Mouse (Mus musculus) C2C12 (cell line): ENCODE data around the gene Ccz1. TPM values are rescaled to one million over a fixed set of nuclear protein-coding genes. Genes with fewer than 3 reads are reported as not detected.
A peak's percentile ranks its signal among the peaks of the same experiment; 100 is the strongest.

Experiments
- H3K27me3 ChIP-seq: one replicate; pipeline ENCODE4 v1.6.1; 2011; ENCODE audit not compliant: control insufficient read depth, insufficient read depth, insufficient read length
- H3K36me3 ChIP-seq: one replicate; pipeline ENCODE4 v1.6.1; 2011; ENCODE audit not compliant: control insufficient read depth, insufficient read depth
- H3K4me3 ChIP-seq: one replicate; pipeline ENCODE4 v1.5.1; 2011; ENCODE audit warnings: mild to moderate bottlenecking, control low read depth; ENCODE audit not compliant: poor library complexity, insufficient read depth, severe bottlenecking
- H3K79me2 ChIP-seq: one replicate; pipeline ENCODE4 v1.6.1; 2011; ENCODE audit not compliant: control insufficient read depth, insufficient read depth
- H3K79me3 ChIP-seq: one replicate; pipeline ENCODE4 v1.6.1; 2011; ENCODE audit warnings: low read depth, control low read depth
- H3ac ChIP-seq: one replicate; pipeline ENCODE3; 2011; ENCODE audit warnings: low read depth; ENCODE audit not compliant: control insufficient read depth, insufficient read length
- CEBPB ChIP-seq: IDR thresholded peaks from one replicate; pipeline ENCODE4 v1.6.1; 2011; ENCODE audit warnings: low read depth, mild to moderate bottlenecking, control low read depth, moderate library complexity
- CTCF ChIP-seq: IDR thresholded peaks from one replicate; pipeline ENCODE4 v1.5.1; 2011; ENCODE audit not compliant: control insufficient read depth, insufficient read depth, insufficient read length
- FOSL1 ChIP-seq: IDR thresholded peaks from one replicate; pipeline ENCODE4 v1.8.0; 2011; ENCODE audit warnings: mild to moderate bottlenecking, low read length; ENCODE audit not compliant: poor library complexity, insufficient read depth, severe bottlenecking
- MAX ChIP-seq: IDR thresholded peaks from one replicate; pipeline ENCODE4 v1.6.1; 2011; ENCODE audit warnings: mild to moderate bottlenecking, control low read depth
- MYOD1 ChIP-seq: IDR thresholded peaks from one replicate; pipeline ENCODE4 v1.6.1; 2011; ENCODE audit warnings: low read depth; ENCODE audit not compliant: control insufficient read depth, insufficient read length
- MYOG ChIP-seq: IDR thresholded peaks from one replicate; pipeline ENCODE4 v1.6.1; 2011; ENCODE audit not compliant: control insufficient read depth, insufficient read length; ENCODE audit errors: extremely low read depth
- USF1 ChIP-seq: IDR thresholded peaks from one replicate; pipeline ENCODE4 v1.6.1; 2011; ENCODE audit warnings: low read depth, mild to moderate bottlenecking, control low read depth, moderate library complexity
- long read RNA-seq, 2 experiments: library from polyadenylated mRNA; unstranded; transcript quantifications; one replicate each; pipeline ENCODE4 v2.0.0; 2019 to 2020
- polyA plus RNA-seq: library from polyadenylated mRNA; unstranded; fragments of >200 nt; fragmentation: generic; extraction: Trizol; gene quantifications from one replicate; pipeline ENCODE4 v1.2.1, GENCODE M21; 2012; ENCODE audit warnings: missing spikeins

The Ccz1 gene
- 35.0 TPM for polyA plus RNA-seq
- long read RNA-seq, experiment 1, transcript Ccz1-201 (15 exons, 1,769 nt), result major isoform, 54 of 63 reads
- long read RNA-seq, experiment 1, partial matches to known transcripts, result 3 of 63 reads
- long read RNA-seq, experiment 1, other reads (novel, unspliced or antisense), result 6 of 63 reads
- long read RNA-seq, experiment 2, transcript Ccz1-201 (15 exons, 1,769 nt), result major isoform, 44 of 50 reads
- long read RNA-seq, experiment 2, partial matches to known transcripts, result 1 of 50 reads
- long read RNA-seq, experiment 2, other reads (novel, unspliced or antisense), result 5 of 50 reads

DNA sequence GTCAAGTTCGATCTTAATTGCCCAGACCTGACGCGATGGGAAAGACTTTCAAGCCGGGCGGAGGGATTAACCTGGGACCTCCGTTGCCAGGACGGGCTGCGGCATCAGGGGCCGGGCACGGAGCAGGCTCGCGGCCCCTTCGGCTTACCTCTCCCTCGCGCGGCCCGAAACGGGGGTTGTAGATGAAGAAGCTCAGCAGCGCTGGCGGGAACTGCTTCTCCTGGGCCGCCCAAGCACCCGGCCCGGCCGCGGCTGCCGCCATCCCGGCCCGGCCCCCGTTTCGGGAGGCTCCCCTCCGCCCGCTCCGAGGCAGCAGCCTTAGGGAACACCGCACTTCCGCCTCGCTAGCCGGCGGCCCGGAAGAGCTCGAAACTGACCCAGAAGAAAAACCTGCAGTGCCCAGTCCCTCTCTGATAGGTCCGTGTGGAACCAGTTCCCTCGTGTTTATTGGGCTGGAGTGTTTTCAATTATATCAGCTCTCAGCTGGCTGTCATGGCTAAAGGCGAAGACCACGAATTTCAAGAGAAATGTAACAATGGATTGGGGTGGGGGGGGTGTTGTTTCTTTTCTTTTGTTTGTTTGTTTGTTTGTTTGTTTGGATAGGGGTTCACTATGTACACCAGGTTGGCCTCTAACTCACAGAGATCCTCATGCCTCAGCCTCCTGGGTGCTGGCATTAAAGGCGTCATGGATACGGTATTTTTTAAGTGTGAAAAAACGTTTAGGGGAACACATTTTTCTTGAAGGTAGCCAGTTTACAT lies at the start of gene Ccz1:
Ccz1 (minus strand) TSS at position 327 of the 761 bp plus-strand sequence.
- TF ChIP-seq MAX, result peak; percentile 72
- TF ChIP-seq CEBPB, result no peak
- TF ChIP-seq CTCF, result no peak
- TF ChIP-seq FOSL1, result no peak
- no peak for TF ChIP-seq USF1
- TF ChIP-seq MYOG, result no peak

DNA sequence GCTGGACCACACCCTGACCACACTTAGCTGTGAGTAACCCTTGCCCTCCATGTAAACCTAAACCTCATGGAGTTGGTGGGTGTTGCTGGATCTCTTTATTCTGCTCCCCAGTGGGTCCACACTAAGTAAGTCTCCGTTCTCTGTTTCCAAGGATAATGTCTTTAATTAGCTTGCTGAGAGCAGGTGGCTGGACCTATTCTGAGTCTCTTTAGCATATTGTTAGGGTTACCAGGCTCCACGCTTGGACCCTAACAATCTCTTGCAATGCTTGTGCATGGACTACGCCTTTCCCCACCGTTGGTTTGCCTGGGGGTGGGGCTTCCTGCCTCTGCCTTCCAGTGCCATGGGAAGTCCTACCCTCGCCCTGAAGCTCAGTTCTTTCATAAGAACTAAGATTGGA lies 49.4 kb upstream of the Ccz1 start:
- Histone ChIP-seq H3ac (no peak overlapping the region), H3K79me3 (no peaks in the 10 kb centered on the region), H3K27me3 (peaks cover 15% of the 10 kb centered on the region), H3K79me2 (no peaks in the 10 kb centered on the region), H3K36me3 (no peaks in the 10 kb centered on the region), H3K4me3 (no peak overlapping the region)
- TF ChIP-seq MYOD1 (no peak), CEBPB (no peak)

More for the DNA sequence above, at the start of gene Ccz1:
- Histone ChIP-seq H3K79me2 (peaks cover 20% of the 10 kb centered on the region), H3ac (peak within 1 kb of the TSS; percentile 89), H3K79me3 (peaks cover 10% of the 10 kb centered on the region), H3K36me3 (peaks cover 30% of the 10 kb centered on the region), H3K4me3 (peak within 1 kb of the TSS; percentile 71), H3K27me3 (no peaks in the 10 kb centered on the region)

DNA sequence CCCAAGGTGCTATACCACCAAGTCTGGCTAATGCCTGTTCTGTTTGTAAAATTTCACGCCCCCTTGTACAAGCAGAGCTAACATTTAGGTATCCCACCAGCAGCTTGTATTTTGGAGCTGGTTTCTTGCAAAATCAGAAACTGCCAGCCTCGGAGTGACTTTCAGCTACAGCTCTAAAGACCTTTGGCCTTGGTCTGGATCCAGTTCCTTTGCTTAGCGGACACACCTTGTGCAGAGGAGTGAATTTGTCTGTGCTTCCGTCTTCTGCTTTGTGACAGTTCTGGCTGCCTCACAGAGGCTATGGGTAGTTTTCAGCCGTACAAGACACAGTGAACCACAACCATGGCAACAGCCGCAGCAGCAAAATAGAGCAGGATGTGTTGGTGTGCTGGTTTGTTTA lies 39.7 kb upstream of the Ccz1 start:
- TF ChIP-seq FOSL1, result no peak
- TF ChIP-seq CTCF, result no peak
- TF ChIP-seq MYOG, result no peak
- no peak for TF ChIP-seq MYOD1
- no peak for TF ChIP-seq USF1
- TF ChIP-seq MAX, result no peak
- TF ChIP-seq CEBPB, result no peak
- H3K36me3 ChIP-seq, result no peaks in the 10 kb centered on the region

DNA sequence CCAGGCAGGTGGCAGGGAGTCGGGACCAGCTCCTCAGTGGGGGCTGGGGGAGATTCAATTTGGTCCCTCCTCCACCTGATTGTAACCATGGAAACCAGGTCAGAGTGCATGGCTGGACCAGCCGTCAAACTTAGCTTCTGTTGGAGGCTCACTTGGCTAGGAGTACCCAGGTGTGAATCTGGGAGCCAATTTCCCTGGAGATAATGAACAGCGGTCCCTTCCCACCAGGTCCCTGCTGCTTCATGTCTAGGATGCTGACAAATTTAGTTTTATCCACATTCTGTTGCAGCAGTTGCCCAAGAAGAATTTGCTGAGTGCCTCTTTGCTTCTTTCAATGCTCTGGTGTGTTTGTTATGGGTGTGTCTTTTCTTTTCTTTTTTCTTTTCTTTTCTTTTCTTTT lies 38.8 kb upstream of the Ccz1 start:
- Histone ChIP-seq H3K79me3 (no peaks in the 10 kb centered on the region), H3K79me2 (no peaks in the 10 kb centered on the region), H3K4me3 (no peak overlapping the region), H3K36me3 (no peaks in the 10 kb centered on the region), H3K27me3 (peaks cover 11% of the 10 kb centered on the region), H3ac (no peak overlapping the region)
- TF ChIP-seq FOSL1 (no peak), CTCF (no peak), MYOD1 (no peak), USF1 (no peak), MYOG (no peak), MAX (no peak), CEBPB (no peak)

More for the DNA sequence above, 39.7 kb upstream of the Ccz1 start:
- Histone ChIP-seq H3K27me3 (peaks cover 13% of the 10 kb centered on the region), H3K4me3 (no peak overlapping the region), H3K79me3 (no peaks in the 10 kb centered on the region), H3ac (no peak overlapping the region), H3K79me2 (no peaks in the 10 kb centered on the region)

DNA sequence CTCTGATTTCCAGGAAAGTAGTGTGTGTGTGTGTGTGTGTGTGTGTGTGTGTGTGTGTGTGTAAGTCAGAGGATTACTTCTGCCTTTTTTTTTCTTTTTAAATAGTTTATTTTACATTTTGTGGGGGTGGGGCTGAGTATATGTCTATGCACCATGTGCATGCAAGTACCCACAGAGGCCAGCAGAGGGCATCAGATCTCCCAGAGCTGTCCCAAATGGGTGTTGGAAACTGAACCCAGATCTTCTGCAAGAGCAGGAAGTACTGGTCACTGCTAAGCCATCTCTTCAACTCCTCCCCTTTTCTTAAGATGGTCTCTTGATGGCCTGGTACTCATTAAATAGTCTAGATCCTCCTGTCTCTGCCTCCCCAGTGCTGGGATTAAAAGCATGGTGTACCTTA lies 36.6 kb upstream of the Ccz1 start:
- H3K79me3 ChIP-seq, result no peaks in the 10 kb centered on the region
- H3K79me2 ChIP-seq, result no peaks in the 10 kb centered on the region
- no peaks in the 10 kb centered on the region for H3K36me3 ChIP-seq
- no peak overlapping the region for H3ac ChIP-seq
- H3K4me3 ChIP-seq, result no peak overlapping the region
- TF ChIP-seq CEBPB (no peak), MAX (no peak), MYOD1 (no peak), MYOG (no peak), USF1 (no peak)
- H3K27me3 ChIP-seq, result peaks cover 4% of the 10 kb centered on the region

DNA sequence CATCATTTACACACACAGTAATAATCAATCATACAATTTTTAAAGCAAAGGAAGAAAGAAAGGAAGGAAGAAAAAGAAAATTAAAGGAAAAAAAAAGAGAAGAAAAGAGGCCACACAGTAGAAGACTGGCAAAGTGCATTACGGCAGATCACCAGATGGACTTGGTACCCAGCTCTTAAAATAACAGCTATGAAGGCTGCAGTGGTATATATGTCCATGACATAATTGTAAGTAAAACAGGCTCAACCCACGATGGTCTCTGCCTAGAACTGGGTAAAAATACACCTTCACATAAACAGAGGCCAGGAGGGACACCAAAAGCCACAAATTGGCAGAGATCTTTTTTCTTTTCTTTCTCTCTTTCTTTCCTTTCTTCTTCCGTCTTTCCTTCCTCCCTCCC lies 35.2 kb upstream of the Ccz1 start:
- Histone ChIP-seq H3K79me2 (no peaks in the 10 kb centered on the region), H3K4me3 (no peak overlapping the region), H3K79me3 (no peaks in the 10 kb centered on the region), H3K36me3 (no peaks in the 10 kb centered on the region), H3K27me3 (peaks cover 4% of the 10 kb centered on the region), H3ac (no peak overlapping the region)
- TF ChIP-seq CTCF (no peak), MYOG (no peak), MYOD1 (no peak), MAX (no peak), USF1 (no peak), CEBPB (no peak), FOSL1 (no peak)
